Mouse (Mus musculus): ENCODE measurements around the gene Rras.

GRCm38 (mm10) chr7:45025601-45026220, 8.0 kb downstream of the Rras start:
- no peak for TF ChIP-seq POLR2A (IDR thresholded peaks at IDR 0.05; ENCODE audit: borderline replicate concordance, control insufficient read depth, low read depth, low read length)
- no peak for TF ChIP-seq CTCF (IDR thresholded peaks at IDR 0.05; ENCODE audit: control insufficient read depth, insufficient read depth, low read length)
